Mouse (Mus musculus) E14TG2a.4 (cell line): ENCODE data around the gene Polr2b.

ENCODE experiments used
- CTCF ChIP-seq: conservative IDR thresholded peaks from 2 replicates; pipeline ENCODE4 v1.5.1; 2014; ENCODE audit warnings: low read length
- NANOG ChIP-seq: IDR thresholded peaks from 2 replicates; pipeline ENCODE4 v1.6.1; 2014; ENCODE audit warnings: borderline replicate concordance, low read length, mixed read lengths
- POU5F1 ChIP-seq: IDR thresholded peaks from 2 replicates; pipeline ENCODE4 v1.6.1; 2014; ENCODE audit warnings: low read length, borderline replicate concordance

GRCm38 (mm10) chr5:77361006-77361405 lies 51.1 kb downstream of the Polr2b start:
- TF ChIP-seq CTCF (no peak), NANOG (no peak), POU5F1 (no peak)
